Mouse (Mus musculus) erythroblast, embryonic 14.5 days (primary cell): ENCODE data around the gene Hist2h2aa2.

Experiments used
- GATA1 ChIP-seq: IDR thresholded peaks from 2 replicates; pipeline ENCODE4 v1.6.1; 2012; ENCODE audit warnings: low read length, inconsistent platforms, mixed read lengths
- TAL1 ChIP-seq: IDR thresholded peaks from 3 replicates; pipeline ENCODE4 v1.6.1; 2012; ENCODE audit warnings: low read length, inconsistent platforms, mixed read lengths

DNA sequence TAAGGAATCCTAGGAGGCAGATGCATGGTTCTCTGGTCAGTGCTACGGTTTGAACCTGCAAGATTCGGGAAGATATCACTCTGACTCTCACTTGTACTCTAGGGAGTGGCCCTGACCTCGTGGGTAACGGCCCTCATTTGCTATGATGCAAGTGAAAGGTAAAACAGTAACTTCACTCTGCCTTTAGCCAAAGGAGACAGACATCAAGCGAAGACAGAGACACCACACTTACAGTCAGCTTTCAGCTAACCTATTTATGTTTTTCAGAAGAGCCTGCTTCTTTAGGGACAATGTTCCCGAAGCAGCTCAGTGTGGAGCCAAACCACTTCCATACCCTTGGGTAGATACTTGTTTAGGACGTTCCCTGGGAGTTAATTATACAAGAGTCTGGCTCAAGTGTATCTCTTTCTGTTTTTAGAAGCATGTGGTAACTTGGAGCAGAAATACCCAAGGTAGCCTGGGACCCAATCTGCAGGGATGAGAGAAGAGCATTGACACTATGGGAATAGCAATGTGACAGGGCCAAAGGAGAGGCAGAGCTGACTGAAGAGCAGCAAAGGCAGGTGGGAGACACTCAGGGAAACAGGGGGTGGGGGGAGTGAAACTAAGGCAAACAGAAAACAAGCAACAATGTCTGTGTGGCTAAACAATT, 4.0 kb upstream of the Hist2h2aa2 start:
- TF ChIP-seq GATA1 = no peak
- TF ChIP-seq TAL1 = no peak
